Mouse (Mus musculus) cortical plate, adult 2 months (tissue): Measurements from ENCODE around the gene Cyth1.

Source experiments
- CTCF ChIP-seq: fragments of 200-500 bp; IDR thresholded peaks from 2 replicates; pipeline ENCODE4 v1.5.1; 2011; ENCODE audit warnings: mild to moderate bottlenecking, control low read depth, low read length; ENCODE audit not compliant: insufficient read depth; ENCODE audit errors: extremely low read depth
- POLR2A ChIP-seq: fragments of 200-500 bp; IDR thresholded peaks from 2 replicates; pipeline ENCODE4 v1.6.1; 2011; ENCODE audit warnings: mild to moderate bottlenecking, low read length, control low read depth; ENCODE audit not compliant: insufficient read depth; ENCODE audit errors: extremely low read depth

DNA sequence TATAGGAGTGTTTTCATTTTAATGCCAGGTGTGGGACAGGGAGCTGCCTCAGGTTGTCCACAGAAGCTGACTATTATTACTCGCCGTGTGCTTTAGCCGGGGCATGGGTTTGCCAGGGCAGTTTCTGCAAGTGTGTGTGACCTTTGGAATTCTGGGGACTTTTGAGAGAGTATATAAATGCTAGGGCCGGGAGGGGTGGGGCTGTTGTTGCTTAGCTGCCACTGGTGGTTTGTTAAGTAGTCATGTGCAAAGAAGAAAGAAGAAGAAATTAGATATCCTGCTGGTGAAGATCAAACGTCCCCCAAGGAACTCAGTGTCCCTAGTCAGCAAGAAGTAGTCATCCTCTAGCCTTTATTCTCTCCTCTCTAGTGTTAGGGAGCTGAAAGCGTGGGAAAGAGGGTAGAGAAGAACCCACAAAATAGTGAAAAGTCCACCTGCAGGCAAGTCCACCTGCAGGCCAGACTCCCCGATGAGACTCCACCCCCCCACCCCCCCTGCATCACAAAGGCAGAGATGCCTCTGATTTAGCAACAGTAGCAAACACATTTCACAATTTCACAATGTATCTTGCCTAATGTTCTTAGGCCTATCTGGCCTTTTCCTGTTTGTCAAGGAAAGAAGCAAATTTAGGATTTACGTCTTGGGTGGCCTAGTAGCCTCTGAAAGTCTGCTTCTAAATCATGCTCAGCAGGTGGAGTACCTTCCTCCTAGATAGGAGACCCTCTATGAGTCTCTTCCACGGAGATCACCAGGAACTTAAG, 100.3 kb downstream of the Cyth1 start:
- TF ChIP-seq POLR2A (no peak), CTCF (no peak)
